Mouse (Mus musculus) ES-E14 (cell line): ENCODE measurements around the gene Elovl5. TPM values are rescaled to one million over a fixed set of nuclear protein-coding genes. Genes with fewer than 3 reads are reported as not detected.

Source experiments
- DNase-seq: peaks from one replicate; pipeline ENCODE4 v3.0.0-alpha.2; 2013; ENCODE audit warnings: low read depth, low spot score
- H3K27ac ChIP-seq: 2 replicates; pipeline ENCODE4 v1.5.1; 2012; ENCODE audit warnings: low read depth, mild to moderate bottlenecking, low read length, moderate library complexity, mixed read lengths; ENCODE audit not compliant: poor library complexity, insufficient read depth, severe bottlenecking
- H3K36me3 ChIP-seq: 2 replicates; pipeline ENCODE4 v1.6.1; 2012; ENCODE audit warnings: mild to moderate bottlenecking, low read length, moderate library complexity, mixed read lengths; ENCODE audit not compliant: control insufficient read depth, poor library complexity, insufficient read depth, severe bottlenecking
- H3K4me1 ChIP-seq, 2 experiments: fragments of 150-350 bp in 1 of 2; sonication (generic) in 1 of 2; 2 replicates each; pipeline ENCODE4 v1.6.1; 2012; ENCODE audit warnings: low read length in 2 of 2, mild to moderate bottlenecking in 1 of 2, mixed read lengths in 1 of 2; ENCODE audit not compliant: control insufficient read depth in 2 of 2, insufficient read depth in 2 of 2, poor library complexity in 1 of 2
- H3K4me3 ChIP-seq, 2 experiments: fragments of 150-350 bp in 1 of 2; sonication (generic) in 1 of 2; 2 replicates each; pipeline ENCODE4 v1.5.1; 2012; ENCODE audit warnings: low read length in 2 of 2, low read depth in 1 of 2, mild to moderate bottlenecking in 1 of 2, mixed read lengths in 1 of 2; ENCODE audit not compliant: insufficient read depth in 1 of 2, poor library complexity in 1 of 2, severe bottlenecking in 1 of 2
- H3K9ac ChIP-seq: 2 replicates; pipeline ENCODE4 v1.6.1; 2012; ENCODE audit warnings: low read depth, mild to moderate bottlenecking, low read length, mixed read lengths; ENCODE audit not compliant: poor library complexity, insufficient read depth, severe bottlenecking
- H3K9me3 ChIP-seq: fragments of 150-350 bp; sonication (generic); 2 replicates; pipeline ENCODE4 v1.6.1; 2012; ENCODE audit warnings: low read depth, mild to moderate bottlenecking, low read length; ENCODE audit not compliant: control insufficient read depth, insufficient read depth
- CHD2 ChIP-seq: IDR thresholded peaks from 2 replicates; pipeline ENCODE4 v1.6.1; 2014; ENCODE audit warnings: mild to moderate bottlenecking, low read depth, low read length, inconsistent platforms
- HCFC1 ChIP-seq: IDR thresholded peaks from 2 replicates; pipeline ENCODE4 v1.6.1; 2012; ENCODE audit warnings: low read length, inconsistent platforms, borderline replicate concordance; ENCODE audit not compliant: insufficient read depth
- MAFK ChIP-seq: IDR thresholded peaks from 2 replicates; pipeline ENCODE4 v1.6.1; 2014; ENCODE audit warnings: mild to moderate bottlenecking, low read depth, low read length, inconsistent platforms; ENCODE audit not compliant: insufficient read depth
- ZC3H11A ChIP-seq: IDR thresholded peaks from 2 replicates; pipeline ENCODE4 v1.6.1; 2012; ENCODE audit warnings: low read depth, mild to moderate bottlenecking, inconsistent platforms, low read length, borderline replicate concordance
- ZNF384 ChIP-seq: IDR thresholded peaks from 2 replicates; pipeline ENCODE4 v1.6.1; 2012; ENCODE audit warnings: low read depth, low read length, inconsistent platforms
- in situ Hi-C, 2 experiments: fragments of 600-800 bp; cut with MboI; formaldehyde crosslinking; loops; one replicate each; pipeline ENCODE4 v1.15.1; 2025; ENCODE audit warnings: low sequenced_read_pairs in 2 of 2, inconsistent platforms in 1 of 2; ENCODE audit not compliant: unreplicated experiment in 2 of 2
- total RNA-seq: library from RNA; depleted of rRNA; stranded (reverse); fragments of 300-350 nt; gene quantifications from 2 replicates; pipeline ENCODE4 v1.2.3, GENCODE M21; 2012; rRNA removed

Elovl5 gene
- total RNA-seq = 118 and 166 TPM in 2 replicates

GRCm38 (mm10) chr9:77917074-77917621 is at the start of gene Elovl5:
Gene Elovl5 (plus strand): TSS chr9:77917364.
- peaks cover 0 to 3% of the 10 kb centered on the region in 2 experiments; a peak in 2 of 4 replicates for H3K4me1 ChIP-seq
- in situ Hi-C loops = no loop called here

GRCm38 (mm10) chr9:77891501-77891900 is 25.7 kb upstream of the Elovl5 start:
- Histone ChIP-seq H3K4me3 (no peak overlapping the region), H3K9me3 (no peaks in the 10 kb centered on the region), H3K9ac (no peak overlapping the region), H3K36me3 (no peaks in the 10 kb centered on the region), H3K27ac (no peak overlapping the region), H3K4me1 (no peaks in the 10 kb centered on the region)
- in situ Hi-C loops = no loop called here
- DNase-seq = no peak
- TF ChIP-seq ZNF384 (no peak), MAFK (no peak), CHD2 (no peak), ZC3H11A (no peak), HCFC1 (no peak)

More at GRCm38 (mm10) chr9:77917074-77917621, at the start of gene Elovl5:
- peak within 1 kb of the TSS; percentile 82 for H3K9ac ChIP-seq
- no peak within 1 kb of the TSS for H3K27ac ChIP-seq
- TF ChIP-seq ZNF384 (no peak), CHD2 (0 out of 2 replicates have a peak, but pooled peaks have one; percentile 70), HCFC1 (0 out of 2 replicates have a peak, but pooled peaks have one; percentile 11)
- H3K4me3 ChIP-seq = peak within 1 kb of the TSS; percentile 76 to 94
- peak; percentile 94 for DNase-seq
- no peaks in the 10 kb centered on the region for H3K9me3 ChIP-seq
- H3K36me3 ChIP-seq = peaks cover 2% of the 10 kb centered on the region; the same call in 1 of the 2 replicates

GRCm38 (mm10) chr9:77898551-77898950 is 18.6 kb upstream of the Elovl5 start:
- no peak for TF ChIP-seq HCFC1
- no peak for TF ChIP-seq ZNF384
- no peak for TF ChIP-seq CHD2
- no peak for TF ChIP-seq MAFK
- TF ChIP-seq ZC3H11A = no peak
- H3K9ac ChIP-seq = no peak overlapping the region
- no peak overlapping the region for H3K27ac ChIP-seq
- in situ Hi-C loops = no loop called here
- no peak for DNase-seq
- no peaks in the 10 kb centered on the region for H3K36me3 ChIP-seq
- no peaks in the 10 kb centered on the region for H3K9me3 ChIP-seq
- no peak overlapping the region for H3K4me3 ChIP-seq
- H3K4me1 ChIP-seq = no peaks in the 10 kb centered on the region

GRCm38 (mm10) chr9:77904133-77904532 is 13.0 kb upstream of the Elovl5 start:
- H3K9ac ChIP-seq = no peak overlapping the region
- no peaks in the 10 kb centered on the region for H3K9me3 ChIP-seq
- in situ Hi-C loops = no loop called here
- no peaks in the 10 kb centered on the region for H3K4me1 ChIP-seq
- no peak overlapping the region for H3K4me3 ChIP-seq
- H3K36me3 ChIP-seq = no peaks in the 10 kb centered on the region
- H3K27ac ChIP-seq = no peak overlapping the region
- no peak for TF ChIP-seq HCFC1
- DNase-seq = no peak
